Mouse (Mus musculus) heart, postnatal 0 days (tissue): Measurements from ENCODE around the gene Frmpd2.

Experiments used
- CTCF ChIP-seq: IDR thresholded peaks from 2 replicates; pipeline ENCODE4 v1.5.1; 2016; ENCODE audit warnings: antibody characterized with exemption, control low read depth, low read depth
- EP300 ChIP-seq: IDR thresholded peaks from 2 replicates; pipeline ENCODE4 v1.6.1; 2016; ENCODE audit warnings: antibody characterized with exemption, low read depth

- no peak for TF ChIP-seq CTCF
- no peak for TF ChIP-seq EP300
Measured at GRCm38 (mm10) chr14:33471331-33471730, at the start of gene Frmpd2.
